Mouse (Mus musculus) macrophage (primary cell): ENCODE data around the gene Dhcr7. TPM values are rescaled to one million over a fixed set of nuclear protein-coding genes. Genes with fewer than 3 reads are reported as not detected.

ENCODE experiments used
- H3K27ac ChIP-seq: fragments of 350-480 bp; formaldehyde crosslinking; 2 replicates; pipeline ENCODE4 v1.9.0; 2021
- H3K36me3 ChIP-seq: fragments of 350-480 bp; formaldehyde crosslinking; 2 replicates; pipeline ENCODE4 v1.9.0; 2021; ENCODE audit errors: inconsistent target
- H3K4me3 ChIP-seq: fragments of 350-480 bp; formaldehyde crosslinking; 2 replicates; pipeline ENCODE4 v1.9.0; 2021; ENCODE audit errors: inconsistent target
- H3K79me2 ChIP-seq: fragments of 350-480 bp; formaldehyde crosslinking; 2 replicates; pipeline ENCODE4 v1.9.0; 2021; ENCODE audit errors: inconsistent target
- WGBS: methylation state at CpG from one replicate; pipeline ENCODE4 v1.1.7; 2026; ENCODE audit warnings: inconsistent platforms; ENCODE audit not compliant: missing documents; 5-methylcytosine and 5-hydroxymethylcytosine counted together
- polyA plus RNA-seq: library from polyadenylated mRNA; stranded (reverse); fragments of 250-400 nt; gene quantifications from 3 replicates; pipeline ENCODE4 v1.2.4, GENCODE M21; 2018; ENCODE audit warnings: inconsistent platforms

Gene Dhcr7
- polyA plus RNA-seq, 1 experiment from 2014 or later = 16.3 TPM

GRCm38 (mm10) chr7:143821241-143821640 is 1.7 kb upstream of the Dhcr7 start:
- H3K27ac ChIP-seq = no peak overlapping the region
- 93% methylated on average over 2 of the region's 2 CpGs for WGBS
- peaks cover 4% of the 10 kb centered on the region for H3K36me3 ChIP-seq
- no peak overlapping the region for H3K4me3 ChIP-seq
- H3K79me2 ChIP-seq = peaks cover 12% of the 10 kb centered on the region; the same call in 1 of the 2 replicates

- Histone ChIP-seq H3K36me3 (no peaks in the 10 kb centered on the region), H3K27ac (peak overlapping the region; percentile 42), H3K4me3 (peak overlapping the region; percentile 23; the same call in 1 of the 2 replicates), H3K79me2 (peaks cover 12% of the 10 kb centered on the region; the same call in 1 of the 2 replicates)
- WGBS = 89% methylated on average over 4 of the region's 4 CpGs
Measured at GRCm38 (mm10) chr7:143823266-143823605, 291 bp downstream of the Dhcr7 start.

- no peak overlapping the region for H3K4me3 ChIP-seq
- no peaks in the 10 kb centered on the region for H3K36me3 ChIP-seq
- no peak overlapping the region for H3K27ac ChIP-seq
- 84% methylated on average over 2 of the region's 2 CpGs for WGBS
- peaks cover 20% of the 10 kb centered on the region for H3K79me2 ChIP-seq
Measured at GRCm38 (mm10) chr7:143826985-143827384, 4.0 kb downstream of the Dhcr7 start.

GRCm38 (mm10) chr7:143829504-143830331 is 6.8 kb downstream of the Dhcr7 start:
- peak overlapping the region; percentile 92 for H3K27ac ChIP-seq
- WGBS = 1% methylated on average over 36 of the region's 37 CpGs

GRCm38 (mm10) chr7:143830399-143830798 is 7.5 kb downstream of the Dhcr7 start:
- peak overlapping the region; percentile 41 for H3K27ac ChIP-seq
- H3K4me3 ChIP-seq = peak overlapping the region; percentile 85
- no peaks in the 10 kb centered on the region for H3K36me3 ChIP-seq
- WGBS = 10% methylated on average over 6 of the region's 6 CpGs
- peaks cover 44% of the 10 kb centered on the region for H3K79me2 ChIP-seq

More at GRCm38 (mm10) chr7:143829504-143830331, 6.8 kb downstream of the Dhcr7 start:
- H3K4me3 ChIP-seq = peak overlapping the region; percentile 85
- H3K79me2 ChIP-seq = peaks cover 37% of the 10 kb centered on the region
- H3K36me3 ChIP-seq = no peaks in the 10 kb centered on the region

- peaks cover 51% of the 10 kb centered on the region for H3K79me2 ChIP-seq
- WGBS = 74% methylated on average over 8 of the region's 8 CpGs
- no peak overlapping the region for H3K27ac ChIP-seq
- H3K36me3 ChIP-seq = no peaks in the 10 kb centered on the region
- no peak overlapping the region for H3K4me3 ChIP-seq
Measured at GRCm38 (mm10) chr7:143832196-143832595, 9.3 kb downstream of the Dhcr7 start.

GRCm38 (mm10) chr7:143832611-143833010 is 9.7 kb downstream of the Dhcr7 start:
- Histone ChIP-seq H3K27ac (no peak overlapping the region), H3K36me3 (peaks cover 3% of the 10 kb centered on the region; the same call in 1 of the 2 replicates), H3K4me3 (no peak overlapping the region), H3K79me2 (peaks cover 51% of the 10 kb centered on the region)
- 88% methylated on average over 2 of the region's 2 CpGs for WGBS

GRCm38 (mm10) chr7:143833581-143834190 is 10.7 kb downstream of the Dhcr7 start:
- no peak overlapping the region for H3K27ac ChIP-seq
- WGBS = 80% methylated on average over 6 of the region's 6 CpGs
- no peak overlapping the region for H3K4me3 ChIP-seq
- H3K36me3 ChIP-seq = peaks cover 12% of the 10 kb centered on the region; the same call in 1 of the 2 replicates
- peaks cover 51% of the 10 kb centered on the region for H3K79me2 ChIP-seq

- no peak overlapping the region for H3K27ac ChIP-seq
- H3K36me3 ChIP-seq = peaks cover 12% of the 10 kb centered on the region; the same call in 1 of the 2 replicates
- H3K4me3 ChIP-seq = no peak overlapping the region
- H3K79me2 ChIP-seq = peaks cover 51% of the 10 kb centered on the region
- 96% methylated on average over 2 of the region's 2 CpGs for WGBS
Measured at GRCm38 (mm10) chr7:143834316-143834715, 11.4 kb downstream of the Dhcr7 start.

GRCm38 (mm10) chr7:143834972-143835371 is 12.0 kb downstream of the Dhcr7 start:
- Histone ChIP-seq H3K79me2 (peaks cover 51% of the 10 kb centered on the region), H3K4me3 (no peak overlapping the region), H3K36me3 (peaks cover 18% of the 10 kb centered on the region; the same call in 1 of the 2 replicates), H3K27ac (no peak overlapping the region)
- 71% methylated on average over 3 of the region's 3 CpGs for WGBS

- peaks cover 43% of the 10 kb centered on the region for H3K36me3 ChIP-seq
- H3K79me2 ChIP-seq = peaks cover 31% of the 10 kb centered on the region; the same call in 1 of the 2 replicates
- WGBS = 75% methylated on average over 3 of the region's 3 CpGs
- no peak overlapping the region for H3K4me3 ChIP-seq
- H3K27ac ChIP-seq = no peak overlapping the region
Measured at GRCm38 (mm10) chr7:143837705-143838358, 14.9 kb downstream of the Dhcr7 start.

- 98% methylated on average over 5 of the region's 5 CpGs for WGBS
- H3K36me3 ChIP-seq = peaks cover 66% of the 10 kb centered on the region
- peaks cover 10% of the 10 kb centered on the region; the same call in 1 of the 2 replicates for H3K79me2 ChIP-seq
- H3K4me3 ChIP-seq = no peak overlapping the region
- H3K27ac ChIP-seq = no peak overlapping the region
Measured at GRCm38 (mm10) chr7:143840121-143840520, 17.2 kb downstream of the Dhcr7 start.

GRCm38 (mm10) chr7:143841301-143841700 is 18.4 kb downstream of the Dhcr7 start:
- peaks cover 78% of the 10 kb centered on the region for H3K36me3 ChIP-seq
- 94% methylated on average over 8 of the region's 8 CpGs for WGBS

GRCm38 (mm10) chr7:143848127-143848767 is 25.3 kb downstream of the Dhcr7 start:
- Histone ChIP-seq H3K4me3 (no peak overlapping the region), H3K27ac (no peak overlapping the region), H3K79me2 (no peaks in the 10 kb centered on the region), H3K36me3 (peaks cover 44% of the 10 kb centered on the region)
- WGBS = 83% methylated on average over 5 of the region's 5 CpGs

More at GRCm38 (mm10) chr7:143841301-143841700, 18.4 kb downstream of the Dhcr7 start:
- H3K4me3 ChIP-seq = no peak overlapping the region
- H3K27ac ChIP-seq = no peak overlapping the region
- H3K79me2 ChIP-seq = no peaks in the 10 kb centered on the region
